Mouse (Mus musculus): ENCODE measurements around the gene Pcnx3.

DNA sequence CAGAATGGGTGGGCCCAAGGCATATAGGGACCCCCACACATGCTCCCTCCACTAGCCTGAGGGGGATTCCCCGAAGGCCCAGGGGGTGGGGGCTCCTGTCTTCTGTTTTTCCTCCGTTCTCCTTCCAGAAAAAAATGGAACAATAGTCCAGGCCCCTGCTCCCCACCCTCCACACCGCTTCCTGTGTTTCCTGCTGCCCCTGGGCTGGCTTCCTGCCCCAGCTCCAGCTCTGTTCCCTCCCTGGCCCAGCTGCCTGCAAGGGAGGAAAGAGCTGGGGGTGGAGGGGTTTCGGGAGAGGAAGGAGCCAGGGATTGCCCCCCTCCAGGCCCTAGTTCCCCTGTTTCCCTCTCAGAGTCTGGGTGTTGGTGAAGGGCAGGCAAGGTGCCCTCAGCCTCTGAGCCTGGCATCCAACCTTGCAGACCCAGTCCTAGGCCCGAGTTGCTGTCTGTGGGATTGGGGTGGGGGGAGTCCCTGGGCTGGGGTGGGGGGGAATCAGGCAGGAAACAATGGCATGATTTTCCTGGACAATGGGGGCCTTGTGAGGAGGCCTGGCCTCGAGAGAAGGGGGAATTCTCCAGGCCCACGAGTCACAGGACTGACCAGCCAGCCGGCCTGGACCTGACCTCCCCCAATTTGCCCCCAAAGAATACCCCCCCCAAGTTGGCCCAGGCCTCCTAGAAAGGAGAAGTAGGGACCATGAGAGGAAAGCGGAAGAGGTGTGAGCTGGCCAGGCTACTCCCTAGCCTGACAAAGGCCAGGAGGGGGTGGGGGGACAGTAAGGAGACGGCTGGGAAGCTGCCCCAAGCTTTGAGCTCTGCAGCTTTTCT lies 3.6 kb upstream of the Pcnx3 start:
- peak; percentile 60; the same call in 1 of the 2 replicates for TF ChIP-seq EP300 (IDR thresholded peaks at IDR 0.05; ENCODE audit: insufficient read depth, low read depth, low read length)
- no peak for TF ChIP-seq CTCF (IDR thresholded peaks at IDR 0.05)
- 0 out of 2 replicates have a peak, but pooled peaks have one; percentile 33 for TF ChIP-seq POLR2A (IDR thresholded peaks at IDR 0.05; ENCODE audit: insufficient read depth, low read depth, low read length)
